Mouse (Mus musculus) cortical plate, adult 2 months (tissue): ENCODE data around the gene Slc9a6.

Experiments used
- CTCF ChIP-seq: fragments of 200-500 bp; IDR thresholded peaks from 2 replicates; pipeline ENCODE4 v1.5.1; 2011; ENCODE audit warnings: mild to moderate bottlenecking, control low read depth, low read length; ENCODE audit not compliant: insufficient read depth; ENCODE audit errors: extremely low read depth
- POLR2A ChIP-seq: fragments of 200-500 bp; IDR thresholded peaks from 2 replicates; pipeline ENCODE4 v1.6.1; 2011; ENCODE audit warnings: mild to moderate bottlenecking, low read length, control low read depth; ENCODE audit not compliant: insufficient read depth; ENCODE audit errors: extremely low read depth

DNA sequence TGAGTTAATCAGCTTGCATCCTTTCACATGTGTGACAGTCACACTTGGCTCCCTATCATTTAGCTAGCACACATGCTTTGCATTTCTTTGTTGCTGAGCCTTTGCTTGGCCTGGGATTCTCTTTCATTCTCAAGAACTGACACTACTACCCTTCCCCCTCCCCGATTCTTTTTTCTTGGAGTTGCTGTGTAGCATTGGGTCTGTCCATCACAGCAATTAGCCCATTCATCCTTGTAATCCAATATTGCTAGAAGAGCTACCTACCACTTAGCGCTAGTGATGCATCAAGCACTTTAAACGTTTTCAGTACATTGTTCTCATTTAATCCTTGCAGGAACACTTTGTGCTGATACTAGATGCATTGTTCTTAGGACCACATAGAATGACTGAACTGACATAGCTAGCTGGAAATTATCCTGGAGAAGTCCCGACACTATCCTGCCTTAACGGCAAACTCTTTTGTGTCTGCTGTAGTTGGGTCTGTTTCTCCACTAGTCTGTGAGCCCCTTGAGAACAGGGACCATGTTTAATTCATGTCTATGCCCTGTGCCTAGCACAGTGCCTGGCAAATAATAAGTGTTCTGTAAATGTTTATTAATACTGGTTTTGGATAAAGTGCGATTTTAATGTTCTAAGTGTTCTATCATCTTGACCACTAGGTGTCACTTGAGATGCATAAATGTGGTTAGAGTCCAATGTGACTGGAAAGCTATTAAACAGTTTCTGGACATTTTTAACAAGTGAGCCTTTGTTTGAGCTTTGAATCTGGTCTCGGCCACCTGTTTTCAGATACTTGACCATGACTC, 40.2 kb downstream of the Slc9a6 start:
- TF ChIP-seq POLR2A (no peak), CTCF (no peak)
